Mouse (Mus musculus) hindbrain, embryonic 15.5 days (tissue): ENCODE data around the gene Toe1. TPM values are rescaled to one million over a fixed set of nuclear protein-coding genes. Genes with fewer than 3 reads are reported as not detected.

ENCODE experiments used
- ATAC-seq: fragments of 200-750 bp; cut with Nextera tagmentation; 2 replicates; pipeline ENCODE4 v1.8.0; 2017; ENCODE audit warnings: low read depth, moderate number of reproducible peaks, moderate TSS enrichment; ENCODE audit not compliant: low FRiP score
- H3K27ac ChIP-seq: fragments of 300-500 bp; sonication (generic); replicated peaks from 2 replicates; pipeline ENCODE4 v1.5.1; 2015; ENCODE audit warnings: mild to moderate bottlenecking, inconsistent platforms
- H3K27me3 ChIP-seq: fragments of 300-500 bp; sonication (generic); 2 replicates; pipeline ENCODE4 v1.6.1; 2015; ENCODE audit warnings: control low read depth, inconsistent platforms
- H3K36me3 ChIP-seq: fragments of 300-500 bp; sonication (generic); 2 replicates; pipeline ENCODE4 v1.6.1; 2015; ENCODE audit warnings: control low read depth, inconsistent platforms
- H3K4me1 ChIP-seq: fragments of 300-500 bp; sonication (generic); replicated peaks from 2 replicates; pipeline ENCODE4 v1.6.1; 2015; ENCODE audit warnings: control low read depth, inconsistent platforms
- H3K4me2 ChIP-seq: fragments of 300-500 bp; sonication (generic); 2 replicates; pipeline ENCODE4 v1.6.1; 2015; ENCODE audit warnings: moderate library complexity, mild to moderate bottlenecking, inconsistent platforms
- H3K4me3 ChIP-seq: fragments of 300-500 bp; sonication (generic); 2 replicates; pipeline ENCODE4 v1.5.1; 2015; ENCODE audit warnings: mild to moderate bottlenecking, inconsistent platforms
- H3K9ac ChIP-seq: fragments of 300-500 bp; sonication (generic); 2 replicates; pipeline ENCODE4 v1.6.1; 2015; ENCODE audit warnings: inconsistent platforms
- H3K9me3 ChIP-seq: fragments of 300-500 bp; sonication (generic); 2 replicates; pipeline ENCODE4 v1.6.1; 2016; ENCODE audit warnings: control low read depth, inconsistent platforms
- WGBS: fragments of 180-500 bp; shearing (Covaris S2); methylation state at CpG from one replicate; pipeline ENCODE4 v1.1.7; 2015; 5-methylcytosine and 5-hydroxymethylcytosine counted together
- polyA plus RNA-seq: library from polyadenylated mRNA; unstranded; fragments of >200 nt; fragmentation: Nextera tagmentation; extraction: Ambion mirVana; gene quantifications from 2 replicates; pipeline ENCODE4 v1.2.1, GENCODE M21; 2015

The Toe1 gene
- polyA plus RNA-seq, 1 experiment from 2014 or later: 32.8 TPM

- WGBS: 44% methylated on average over 7 of the region's 7 CpGs
- Histone ChIP-seq H3K27ac (no peak overlapping the region), H3K4me2 (no peak overlapping the region), H3K4me3 (no peak overlapping the region), H3K4me1 (no peaks in the 10 kb centered on the region), H3K27me3 (no peaks in the 10 kb centered on the region), H3K9me3 (no peaks in the 10 kb centered on the region), H3K9ac (no peak overlapping the region), H3K36me3 (no peaks in the 10 kb centered on the region)
- no peak for ATAC-seq
These were observed 19.3 kb downstream of the Toe1 start for GRCm38 (mm10) chr4:116787985-116788760.

- H3K9ac ChIP-seq: no peak overlapping the region
- H3K4me1 ChIP-seq: no peaks in the 10 kb centered on the region
- H3K36me3 ChIP-seq: no peaks in the 10 kb centered on the region
- ATAC-seq: no peak
- no peak overlapping the region for H3K27ac ChIP-seq
- WGBS: 94% methylated on average over 1 of the region's 1 CpGs
- H3K4me2 ChIP-seq: no peak overlapping the region
- no peak overlapping the region for H3K4me3 ChIP-seq
- no peaks in the 10 kb centered on the region for H3K9me3 ChIP-seq
- no peaks in the 10 kb centered on the region for H3K27me3 ChIP-seq
These were observed 20.9 kb downstream of the Toe1 start for GRCm38 (mm10) chr4:116786587-116786986.

- Histone ChIP-seq H3K4me2 (no peak overlapping the region), H3K4me1 (no peaks in the 10 kb centered on the region), H3K36me3 (no peaks in the 10 kb centered on the region), H3K4me3 (no peak overlapping the region), H3K27me3 (no peaks in the 10 kb centered on the region), H3K9ac (no peak overlapping the region), H3K27ac (no peak overlapping the region), H3K9me3 (no peaks in the 10 kb centered on the region)
- 9% methylated on average over 8 of the region's 8 CpGs for WGBS
- ATAC-seq: no peak
These were observed 25.3 kb downstream of the Toe1 start for GRCm38 (mm10) chr4:116782171-116782570.

- Histone ChIP-seq H3K4me3 (no peak overlapping the region), H3K4me1 (no peaks in the 10 kb centered on the region), H3K9me3 (no peaks in the 10 kb centered on the region), H3K36me3 (no peaks in the 10 kb centered on the region), H3K27ac (no peak overlapping the region), H3K27me3 (no peaks in the 10 kb centered on the region), H3K4me2 (no peak overlapping the region), H3K9ac (no peak overlapping the region)
- ATAC-seq: no peak
- 36% methylated on average over 2 of the region's 2 CpGs for WGBS
These were observed 26.1 kb downstream of the Toe1 start for GRCm38 (mm10) chr4:116781366-116781765.

GRCm38 (mm10) chr4:116780541-116780940 lies 26.9 kb downstream of the Toe1 start:
- H3K9ac ChIP-seq: no peak overlapping the region
- no peaks in the 10 kb centered on the region for H3K4me1 ChIP-seq
- no peak overlapping the region for H3K4me3 ChIP-seq
- no peaks in the 10 kb centered on the region for H3K36me3 ChIP-seq
- 87% methylated on average over 2 of the region's 2 CpGs for WGBS
- ATAC-seq: no peak
- no peak overlapping the region for H3K4me2 ChIP-seq
- H3K9me3 ChIP-seq: no peaks in the 10 kb centered on the region
- H3K27me3 ChIP-seq: no peaks in the 10 kb centered on the region
- no peak overlapping the region for H3K27ac ChIP-seq

- no peak overlapping the region for H3K27ac ChIP-seq
- H3K36me3 ChIP-seq: no peaks in the 10 kb centered on the region
- no peak overlapping the region for H3K9ac ChIP-seq
- no peak overlapping the region for H3K4me2 ChIP-seq
- WGBS: 93% methylated on average over 3 of the region's 3 CpGs
- no peak for ATAC-seq
- H3K27me3 ChIP-seq: no peaks in the 10 kb centered on the region
- H3K4me3 ChIP-seq: no peak overlapping the region
- no peaks in the 10 kb centered on the region for H3K4me1 ChIP-seq
- no peaks in the 10 kb centered on the region for H3K9me3 ChIP-seq
These were observed 30.4 kb downstream of the Toe1 start for GRCm38 (mm10) chr4:116777079-116777478.

- H3K4me2 ChIP-seq: no peak overlapping the region
- H3K9me3 ChIP-seq: no peaks in the 10 kb centered on the region
- 94% methylated on average over 5 of the region's 5 CpGs for WGBS
These were observed 31.0 kb downstream of the Toe1 start for GRCm38 (mm10) chr4:116776391-116776790.

GRCm38 (mm10) chr4:116769060-116769459 lies 38.4 kb downstream of the Toe1 start:
- H3K27ac ChIP-seq: no peak overlapping the region
- H3K9ac ChIP-seq: no peak overlapping the region
- H3K36me3 ChIP-seq: no peaks in the 10 kb centered on the region
- H3K4me3 ChIP-seq: no peak overlapping the region
- ATAC-seq: no peak
- H3K4me2 ChIP-seq: no peak overlapping the region
- H3K4me1 ChIP-seq: no peaks in the 10 kb centered on the region
- no peaks in the 10 kb centered on the region for H3K9me3 ChIP-seq
- H3K27me3 ChIP-seq: no peaks in the 10 kb centered on the region

More at GRCm38 (mm10) chr4:116776391-116776790, 31.0 kb downstream of the Toe1 start:
- ATAC-seq: no peak
- H3K27me3 ChIP-seq: no peaks in the 10 kb centered on the region
- no peaks in the 10 kb centered on the region for H3K36me3 ChIP-seq
- H3K27ac ChIP-seq: no peak overlapping the region
- no peak overlapping the region for H3K9ac ChIP-seq
- H3K4me3 ChIP-seq: no peak overlapping the region
- H3K4me1 ChIP-seq: no peaks in the 10 kb centered on the region

GRCm38 (mm10) chr4:116768510-116768909 lies 38.9 kb downstream of the Toe1 start:
- no peaks in the 10 kb centered on the region for H3K9me3 ChIP-seq
- H3K9ac ChIP-seq: no peak overlapping the region
- no peak overlapping the region for H3K4me2 ChIP-seq
- H3K4me3 ChIP-seq: no peak overlapping the region
- H3K27ac ChIP-seq: no peak overlapping the region
- ATAC-seq: no peak
- no peaks in the 10 kb centered on the region for H3K4me1 ChIP-seq
- H3K36me3 ChIP-seq: no peaks in the 10 kb centered on the region
- 86% methylated on average over 5 of the region's 5 CpGs for WGBS
- H3K27me3 ChIP-seq: no peaks in the 10 kb centered on the region

- 91% methylated on average over 5 of the region's 5 CpGs for WGBS
- no peaks in the 10 kb centered on the region for H3K27me3 ChIP-seq
- no peak for ATAC-seq
These were observed 43.4 kb downstream of the Toe1 start for GRCm38 (mm10) chr4:116764001-116764400.

GRCm38 (mm10) chr4:116761914-116762313 lies 45.5 kb downstream of the Toe1 start:
- H3K4me1 ChIP-seq: no peaks in the 10 kb centered on the region
- H3K27me3 ChIP-seq: no peaks in the 10 kb centered on the region
- no peaks in the 10 kb centered on the region for H3K9me3 ChIP-seq
- H3K4me3 ChIP-seq: no peak overlapping the region
- no peak overlapping the region for H3K27ac ChIP-seq
- ATAC-seq: no peak
- no peak overlapping the region for H3K4me2 ChIP-seq
- no peak overlapping the region for H3K9ac ChIP-seq
- 86% methylated on average over 2 of the region's 2 CpGs for WGBS
- no peaks in the 10 kb centered on the region for H3K36me3 ChIP-seq

More at GRCm38 (mm10) chr4:116764001-116764400, 43.4 kb downstream of the Toe1 start:
- H3K9me3 ChIP-seq: no peaks in the 10 kb centered on the region
- no peaks in the 10 kb centered on the region for H3K4me1 ChIP-seq
- no peak overlapping the region for H3K27ac ChIP-seq
- no peak overlapping the region for H3K4me2 ChIP-seq
- H3K9ac ChIP-seq: no peak overlapping the region
- no peaks in the 10 kb centered on the region for H3K36me3 ChIP-seq
- no peak overlapping the region for H3K4me3 ChIP-seq

GRCm38 (mm10) chr4:116749750-116750149 lies 57.7 kb downstream of the Toe1 start:
- no peaks in the 10 kb centered on the region for H3K9me3 ChIP-seq
- no peaks in the 10 kb centered on the region for H3K36me3 ChIP-seq
- no peak overlapping the region for H3K27ac ChIP-seq
- H3K4me3 ChIP-seq: no peak overlapping the region
- ATAC-seq: no peak
- no peak overlapping the region for H3K4me2 ChIP-seq
- H3K27me3 ChIP-seq: no peaks in the 10 kb centered on the region
- no peak overlapping the region for H3K9ac ChIP-seq
- 92% methylated on average over 2 of the region's 2 CpGs for WGBS
- H3K4me1 ChIP-seq: no peaks in the 10 kb centered on the region
